Mouse (Mus musculus): ENCODE results near the gene Sdsl. TPM values are rescaled to one million over a fixed set of nuclear protein-coding genes. Genes with fewer than 3 reads are reported as not detected.

Sdsl gene
- polyA plus RNA-seq, 3 experiments from 2014 or later, result not detected

- no peak for ATAC-seq
Measured at GRCm38 (mm10) chr5:120447305-120447704, 25.3 kb downstream of the Sdsl start.

GRCm38 (mm10) chr5:120440733-120441132, 31.9 kb downstream of the Sdsl start:
- no peak for ATAC-seq

GRCm38 (mm10) chr5:120439887-120440670, 32.5 kb downstream of the Sdsl start:
- ATAC-seq, result no peak

- ATAC-seq, result no peak
Measured at GRCm38 (mm10) chr5:120438991-120439710, 33.5 kb downstream of the Sdsl start.

- ATAC-seq, result no peak
Measured at GRCm38 (mm10) chr5:120438469-120438868, 34.1 kb downstream of the Sdsl start.

- no peak for ATAC-seq
Measured at GRCm38 (mm10) chr5:120437986-120438385, 34.6 kb downstream of the Sdsl start.

- no peak for ATAC-seq
Measured at GRCm38 (mm10) chr5:120437539-120437938, 35.1 kb downstream of the Sdsl start.

GRCm38 (mm10) chr5:120436885-120437495, 35.6 kb downstream of the Sdsl start:
- ATAC-seq, result no peak

- ATAC-seq, result no peak
Measured at GRCm38 (mm10) chr5:120435731-120436501, 36.7 kb downstream of the Sdsl start.

- ATAC-seq, result no peak
Measured at GRCm38 (mm10) chr5:120435006-120435681, 37.5 kb downstream of the Sdsl start.

- ATAC-seq, result no peak
Measured at GRCm38 (mm10) chr5:120434231-120434735, 38.3 kb downstream of the Sdsl start.

- no peak for ATAC-seq
Measured at GRCm38 (mm10) chr5:120433135-120433760, 39.4 kb downstream of the Sdsl start.

- ATAC-seq, result no peak
Measured at GRCm38 (mm10) chr5:120432486-120433015, 40.1 kb downstream of the Sdsl start.

- no peak for ATAC-seq
Measured at GRCm38 (mm10) chr5:120431649-120432485, 40.7 kb downstream of the Sdsl start, which contains the start of gene Lhx5. Lhx5 (plus strand) TSS chr5:120431699.

GRCm38 (mm10) chr5:120431001-120431583, 41.5 kb downstream of the Sdsl start:
- ATAC-seq, result no peak

- ATAC-seq, result no peak
Measured at GRCm38 (mm10) chr5:120429692-120430091, 42.9 kb downstream of the Sdsl start.

- ATAC-seq, result no peak
Measured at GRCm38 (mm10) chr5:120428990-120429389, 43.6 kb downstream of the Sdsl start.

- no peak for ATAC-seq
Measured at GRCm38 (mm10) chr5:120428189-120428838, 44.3 kb downstream of the Sdsl start.

- no peak for ATAC-seq
Measured at GRCm38 (mm10) chr5:120427451-120427938, 45.1 kb downstream of the Sdsl start.

All from inflammation-experienced regulatory T-cells, adult 6 months (primary cell).